Mouse (Mus musculus): ENCODE results near the gene Gm11397.
"Not testable (repeated sequence)": the region's sequence is repeated elsewhere in the genome, so short reads cannot be mapped to it uniquely, and the experiment has no call there.

Gm11397 gene

GRCm38 (mm10) chr13:33395461-33395860 lies at the start of gene Gm11397:
Gene Gm11397, plus strand, starts transcription at chr13:33395761.
- DNase-seq (ENCODE audit: low spot score): not testable (repeated sequence)

DNA sequence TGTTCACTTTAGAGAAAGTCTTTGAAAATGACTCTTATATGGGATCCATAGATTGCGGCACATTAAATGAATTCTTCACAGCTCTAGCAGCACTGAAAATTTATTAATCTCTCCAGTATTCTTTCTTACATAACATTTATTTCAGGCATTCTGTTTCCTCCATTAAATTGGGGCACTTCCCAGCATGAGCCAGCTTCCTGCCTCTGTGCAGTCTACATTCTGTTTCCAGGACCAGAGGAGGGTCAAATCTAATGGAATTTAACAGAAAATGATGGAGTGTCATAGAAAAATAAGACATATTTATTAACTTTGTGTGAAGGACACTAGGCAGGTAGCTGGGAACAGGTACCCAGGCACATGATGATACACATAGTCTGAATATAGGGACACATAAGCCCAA lies 38.9 kb upstream of the Gm11397 start:
- not testable (repeated sequence) for DNase-seq (ENCODE audit: low spot score)

DNA sequence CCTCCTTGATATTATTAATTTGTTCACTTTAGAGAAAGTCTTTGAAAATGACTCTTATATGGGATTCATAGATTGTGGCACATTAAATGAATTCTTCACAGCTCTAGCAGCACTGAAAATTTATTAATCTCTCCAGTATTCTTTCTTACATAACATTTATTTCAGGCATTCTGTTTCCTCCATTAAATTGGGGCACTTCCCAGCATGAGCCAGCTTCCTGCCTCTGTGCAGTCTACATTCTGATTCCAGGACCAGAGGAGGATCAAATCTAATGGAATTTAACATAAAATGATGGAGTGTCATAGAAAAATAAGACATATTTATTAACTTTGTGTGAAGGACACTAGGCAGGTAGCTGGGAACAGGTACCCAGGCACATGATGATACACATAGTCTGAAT lies 37.2 kb downstream of the Gm11397 start:
- not testable (repeated sequence) for DNase-seq (ENCODE audit: low spot score)

Data from retina, embryonic 14.5 days (tissue).